Mouse (Mus musculus): Measurements from ENCODE around the gene Ccnq.

- TF ChIP-seq EP300 (IDR thresholded peaks at IDR 0.05) (no peak), CTCF (IDR thresholded peaks at IDR 0.05) (no peak)
Observed at GRCm38 (mm10) chr11:78761086-78761485, 9.6 kb upstream of the Ccnq start.
